Mouse (Mus musculus) embryo, embryonic 11.5 days (tissue): ENCODE measurements around the gene Smpd4.

Experiments used
- DNase-seq: peaks from one replicate; pipeline ENCODE4 v3.0.0-alpha.2; 2012; ENCODE audit warnings: low read depth, low spot score

Smpd4 gene

GRCm38 (mm10) chr16:17638036-17638628, 19.0 kb downstream of the Smpd4 start:
- no peak for DNase-seq

GRCm38 (mm10) chr16:17639081-17639480, 19.9 kb downstream of the Smpd4 start:
- no peak for DNase-seq

- DNase-seq = no peak
Measured at GRCm38 (mm10) chr16:17639951-17640350, 20.8 kb downstream of the Smpd4 start.

GRCm38 (mm10) chr16:17640706-17641105, 21.6 kb downstream of the Smpd4 start:
- DNase-seq = no peak

GRCm38 (mm10) chr16:17641301-17641700, 22.1 kb downstream of the Smpd4 start:
- DNase-seq = no peak

- DNase-seq = no peak
Measured at GRCm38 (mm10) chr16:17642311-17642710, 23.2 kb downstream of the Smpd4 start.

- DNase-seq = no peak
Measured at GRCm38 (mm10) chr16:17643437-17643990, 24.4 kb downstream of the Smpd4 start.

- DNase-seq = peak; percentile 70
Measured at GRCm38 (mm10) chr16:17646310-17647114, 27.4 kb downstream of the Smpd4 start, which contains the start of gene Ccdc74a. Ccdc74a (plus strand) TSS chr16:17646470.

GRCm38 (mm10) chr16:17647156-17647555, 28.0 kb downstream of the Smpd4 start:
- no peak for DNase-seq

GRCm38 (mm10) chr16:17647566-17648340, 28.6 kb downstream of the Smpd4 start:
- no peak for DNase-seq

- DNase-seq = no peak
Measured at GRCm38 (mm10) chr16:17649925-17650605, 30.9 kb downstream of the Smpd4 start.

GRCm38 (mm10) chr16:17650711-17651110, 31.6 kb downstream of the Smpd4 start:
- DNase-seq = no peak

- no peak for DNase-seq
Measured at GRCm38 (mm10) chr16:17652607-17653006, 33.5 kb downstream of the Smpd4 start.

- no peak for DNase-seq
Measured at GRCm38 (mm10) chr16:17653601-17654000, 34.4 kb downstream of the Smpd4 start.

- no peak for DNase-seq
Measured at GRCm38 (mm10) chr16:17654188-17654795, 35.1 kb downstream of the Smpd4 start.

- DNase-seq = no peak
Measured at GRCm38 (mm10) chr16:17656212-17656871, 37.2 kb downstream of the Smpd4 start.

GRCm38 (mm10) chr16:17665568-17665967, 46.4 kb downstream of the Smpd4 start:
- no peak for DNase-seq

- no peak for DNase-seq
Measured at GRCm38 (mm10) chr16:17669886-17670285, 50.7 kb downstream of the Smpd4 start.
